Mouse (Mus musculus) brain, embryonic 18.5 days (tissue): ENCODE measurements at regions not wholly inside any gene's neighbourhood (a gene's known extent, or its start where the extent isn't known, plus 50 kb on each side); places are given as distances from the start of the nearest gene placed in this dataset.

ENCODE experiments used
- DNase-seq: peaks from one replicate; pipeline ENCODE4 v3.0.0-alpha.2; 2012; ENCODE audit warnings: low read depth, low spot score

DNA sequence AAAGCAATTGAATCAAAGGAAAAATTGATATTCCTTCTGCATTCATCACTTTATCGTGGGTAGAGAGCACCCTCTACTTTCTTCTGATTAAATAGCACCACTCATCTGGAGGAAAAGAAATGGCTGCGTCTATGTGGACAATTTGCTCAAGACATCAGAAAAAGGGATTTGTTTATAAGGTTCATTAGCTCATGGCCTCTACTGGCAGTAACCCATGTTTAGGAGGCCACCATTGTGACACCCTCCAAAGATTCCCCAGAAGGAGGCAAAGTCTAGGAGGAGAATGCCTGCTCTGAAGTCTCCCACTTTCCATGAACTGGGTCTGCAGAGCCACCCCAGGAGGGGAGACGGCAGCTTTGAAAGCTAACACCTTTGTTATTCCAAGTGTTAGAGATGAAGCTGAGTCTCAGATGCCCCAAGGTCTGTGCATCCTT, 147.2 kb upstream of the Plscr5 start:
- peak; percentile 24 for DNase-seq

DNA sequence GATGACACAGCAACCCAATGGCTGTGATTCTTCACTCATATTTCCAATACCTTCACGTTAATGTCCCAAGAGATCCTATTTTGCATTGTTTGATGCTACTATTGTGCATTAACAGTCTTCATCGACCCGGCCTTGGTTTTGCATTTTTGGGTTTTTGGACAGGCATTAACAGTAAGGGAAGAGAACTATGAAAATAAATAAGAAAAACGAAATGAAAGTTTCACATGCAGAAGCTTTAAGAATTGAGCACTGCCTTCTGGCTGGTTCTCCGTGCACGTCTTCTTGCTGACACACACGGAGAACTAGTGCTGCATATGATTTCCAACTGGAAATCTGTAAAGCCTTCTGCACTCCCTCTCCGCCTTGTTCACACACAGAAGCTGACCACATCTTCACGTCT, 148.6 kb upstream of the Plscr5 start:
- DNase-seq: no peak

DNA sequence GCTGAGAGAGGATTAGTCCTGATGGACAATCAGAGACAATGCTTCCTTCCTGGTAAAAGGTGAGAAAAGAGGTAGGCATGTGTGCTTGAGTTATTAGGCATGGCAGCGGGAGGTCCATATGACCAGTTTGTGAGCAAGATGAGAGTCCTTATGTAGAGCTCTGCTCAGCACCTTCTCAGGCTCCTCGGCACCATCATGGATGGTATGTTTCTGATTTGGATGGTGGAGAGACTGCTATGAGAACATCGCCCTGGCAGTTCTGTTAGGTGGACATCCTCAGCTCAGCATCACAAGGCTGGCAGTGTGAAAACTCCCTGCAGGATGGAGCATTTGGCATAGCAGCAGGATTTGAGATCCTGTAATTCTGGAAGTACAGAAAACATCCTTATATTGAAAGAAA, 176.2 kb upstream of the Plscr5 start:
- DNase-seq: no peak

DNA sequence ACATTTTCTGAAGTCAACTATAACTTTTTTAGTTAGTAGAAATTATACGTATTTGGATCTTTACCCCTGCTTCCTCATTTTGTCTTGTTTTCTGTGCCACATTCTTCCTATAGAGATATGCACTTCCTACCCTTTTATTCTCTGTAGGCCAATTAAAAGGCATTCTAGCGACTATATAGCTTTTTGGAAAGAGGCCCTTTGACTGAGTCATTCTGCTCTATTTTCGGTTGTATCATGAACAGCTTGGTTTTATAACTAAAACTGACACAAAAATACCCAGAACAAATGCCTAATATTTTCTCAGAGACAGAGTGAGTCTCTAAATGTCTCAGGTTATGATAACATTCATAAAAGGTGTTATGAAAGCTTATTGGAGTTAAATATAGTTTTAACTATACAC, 176.8 kb upstream of the Plscr5 start:
- no peak for DNase-seq

DNA sequence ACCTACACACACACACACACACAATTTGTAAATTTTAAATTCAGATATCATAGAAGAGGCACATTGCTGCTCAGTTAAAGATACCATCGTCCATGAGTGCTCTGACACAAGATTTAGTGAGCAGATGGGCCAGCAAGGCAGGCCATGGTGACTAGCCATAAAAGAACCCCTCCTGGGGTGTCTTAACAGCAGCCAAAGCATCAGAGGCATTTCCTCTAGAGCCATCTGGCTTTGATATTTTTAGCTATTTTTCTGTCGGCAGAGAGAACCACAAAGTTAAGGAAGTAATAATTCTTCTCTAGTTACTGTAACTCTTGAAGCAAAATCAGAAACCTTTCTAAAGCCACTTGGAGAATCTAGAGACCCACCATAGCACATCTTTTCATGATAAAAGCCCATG, 204.5 kb upstream of the Plscr5 start:
- no peak for DNase-seq

DNA sequence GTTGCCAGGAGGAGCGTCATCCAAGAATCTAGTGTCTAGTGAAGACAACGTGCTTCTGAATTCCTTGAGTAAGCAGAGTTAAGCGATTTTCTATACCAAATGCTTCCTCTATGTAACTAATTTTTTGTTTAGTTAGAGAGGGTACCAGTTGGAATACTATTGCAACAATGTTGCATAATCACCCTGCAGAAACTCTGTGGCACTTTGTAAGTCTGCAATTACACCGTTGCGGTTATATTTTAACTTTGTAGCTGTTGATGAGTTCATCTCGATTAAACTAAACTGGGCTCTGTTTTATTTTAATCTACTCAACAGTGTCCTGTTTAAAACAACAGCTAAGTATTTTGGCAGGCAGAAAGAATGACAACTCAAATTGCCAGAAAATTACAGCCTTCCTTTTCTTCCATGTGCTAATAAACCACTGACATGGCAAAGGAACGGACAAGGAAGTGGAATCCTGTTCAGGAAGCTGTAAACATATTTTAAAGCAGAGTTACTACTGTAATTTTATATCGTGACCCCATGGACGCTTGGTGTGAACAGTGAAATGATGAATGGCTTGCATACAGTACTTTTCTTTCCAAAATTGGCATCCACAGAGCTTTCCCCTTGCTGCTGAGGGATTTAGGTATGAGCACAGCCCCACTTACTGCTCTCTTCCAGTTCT, 210.6 kb upstream of the Plscr5 start:
- no peak for DNase-seq

DNA sequence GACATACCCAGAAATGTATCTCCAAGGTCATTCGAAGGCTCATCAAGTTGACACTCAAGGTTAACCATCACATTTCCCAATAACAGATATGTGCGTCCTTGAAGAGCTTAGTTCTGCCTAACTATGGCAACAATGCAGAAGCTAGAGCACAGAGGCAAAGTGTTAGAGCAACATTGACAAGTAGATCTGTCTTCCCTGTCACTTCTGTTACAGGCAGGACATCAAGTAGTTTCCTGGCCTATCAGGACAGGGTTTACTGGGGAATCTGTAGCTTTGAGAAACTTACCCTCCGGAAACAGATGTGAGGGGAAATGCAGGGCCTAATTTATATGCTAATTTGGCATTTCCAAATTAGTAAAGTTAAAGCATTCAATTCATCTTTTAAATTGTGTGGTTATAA, 211.2 kb upstream of the Plscr5 start:
- no peak for DNase-seq

DNA sequence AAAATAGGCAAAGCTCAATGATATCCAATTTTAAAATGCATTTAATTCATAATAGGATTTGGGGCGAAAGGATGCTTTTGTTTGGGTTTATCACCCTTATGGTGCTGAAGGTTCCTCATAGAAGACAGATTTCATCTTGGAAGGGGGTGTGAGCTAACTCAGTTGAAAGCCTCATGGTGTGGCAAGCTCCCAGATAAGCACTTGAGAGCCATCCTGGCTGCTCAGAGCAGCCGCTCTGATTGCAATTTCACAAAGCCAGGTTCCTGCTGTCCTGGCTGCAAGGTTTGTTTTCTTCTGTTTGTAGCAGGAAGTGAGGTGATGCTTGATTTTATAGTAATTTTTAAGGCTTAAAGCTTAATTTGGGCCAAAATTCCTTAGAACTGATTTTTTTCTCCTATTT, 228.7 kb upstream of the Plscr5 start:
- no peak for DNase-seq

DNA sequence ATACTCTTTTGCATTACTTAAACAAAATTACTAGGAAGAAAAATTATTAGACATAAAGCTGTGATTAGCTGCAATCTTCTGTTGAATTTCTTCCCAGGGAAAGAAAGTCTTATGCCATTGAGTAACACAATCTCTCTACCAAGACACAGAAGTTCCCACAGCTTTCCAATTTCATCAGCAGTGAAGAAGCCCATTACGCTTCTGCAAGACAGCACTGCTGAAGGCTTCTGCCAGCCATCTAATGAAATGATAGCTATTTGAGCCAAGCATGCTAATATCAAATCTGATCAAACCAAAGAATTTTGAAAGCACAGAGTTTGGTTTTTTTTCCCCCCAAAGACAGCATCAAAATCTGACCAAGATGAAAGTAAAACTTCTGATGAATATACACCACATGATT, 230.0 kb upstream of the Plscr5 start:
- DNase-seq: no peak

DNA sequence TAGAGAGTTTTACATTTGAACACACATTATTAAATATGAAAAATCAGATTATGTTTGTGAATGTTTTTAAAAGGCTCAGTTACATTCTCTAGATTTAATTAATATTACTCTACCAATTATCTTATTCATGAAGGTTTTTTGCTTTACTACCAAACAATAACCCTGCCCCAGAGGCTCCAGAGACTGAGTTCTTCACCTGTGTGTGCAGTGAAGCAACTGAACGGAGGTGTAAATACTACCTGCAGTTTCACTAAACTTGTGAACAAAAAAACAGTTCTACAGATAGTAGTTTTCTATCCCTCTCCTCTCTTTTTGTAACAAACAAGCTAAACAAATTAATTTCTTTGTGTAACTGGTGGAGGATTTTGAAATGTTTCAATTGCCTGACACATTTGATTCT, 231.1 kb upstream of the Plscr5 start:
- DNase-seq: no peak

DNA sequence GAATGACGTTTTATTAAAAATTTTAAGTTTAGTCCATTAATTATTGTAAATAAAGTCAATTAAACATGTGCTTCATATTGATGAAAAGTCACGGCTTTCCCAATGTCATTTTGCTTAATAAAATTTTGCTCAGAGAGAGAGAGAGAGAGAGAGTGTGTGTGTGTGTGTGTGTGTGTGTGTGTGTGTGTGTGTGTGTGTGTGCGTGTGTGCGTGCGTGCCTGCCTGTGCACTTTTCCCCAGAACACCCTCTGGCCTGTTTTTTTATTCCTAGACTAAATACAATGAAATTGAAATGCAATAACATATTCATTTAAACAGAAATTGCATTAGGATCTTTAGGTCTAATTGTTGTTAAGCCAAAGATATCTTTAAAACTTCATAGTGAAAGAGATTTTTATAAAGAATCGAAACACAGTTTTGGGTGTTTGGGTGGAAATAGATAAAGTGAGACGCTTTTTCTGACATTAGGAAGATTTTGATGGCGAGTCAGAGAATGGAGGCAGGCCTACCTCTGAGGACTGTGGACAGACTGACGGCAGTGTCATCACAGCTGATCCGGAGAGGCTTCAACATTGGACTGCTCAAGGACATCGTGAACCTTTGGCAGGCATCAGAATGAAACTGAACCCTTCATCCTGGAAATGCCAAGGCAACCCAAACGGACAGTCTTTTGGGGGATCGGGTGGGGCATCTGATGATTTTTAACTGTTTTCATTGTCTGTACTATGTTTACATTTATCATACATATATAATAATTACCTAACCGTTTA, 232.0 kb upstream of the Plscr5 start:
- DNase-seq: no peak

DNA sequence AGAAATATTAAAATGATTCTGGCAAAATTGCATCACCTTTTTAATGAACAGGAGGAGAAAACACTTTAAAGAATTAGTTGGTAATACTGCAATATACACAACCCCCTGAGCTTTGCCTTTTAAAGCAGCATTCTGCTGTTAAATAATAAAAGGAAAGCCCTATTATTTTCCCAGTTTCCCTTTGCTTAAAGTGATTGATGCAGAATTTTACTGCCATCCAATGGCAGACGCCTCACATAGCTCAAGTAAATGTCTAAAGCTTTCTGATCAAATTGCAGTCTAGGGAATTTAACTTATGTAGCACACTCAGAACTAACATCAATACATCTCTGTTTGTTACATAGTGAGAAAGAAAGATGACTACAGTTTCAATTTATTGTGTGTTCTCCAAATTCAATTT, 233.1 kb upstream of the Plscr5 start:
- DNase-seq: peak; percentile 34

DNA sequence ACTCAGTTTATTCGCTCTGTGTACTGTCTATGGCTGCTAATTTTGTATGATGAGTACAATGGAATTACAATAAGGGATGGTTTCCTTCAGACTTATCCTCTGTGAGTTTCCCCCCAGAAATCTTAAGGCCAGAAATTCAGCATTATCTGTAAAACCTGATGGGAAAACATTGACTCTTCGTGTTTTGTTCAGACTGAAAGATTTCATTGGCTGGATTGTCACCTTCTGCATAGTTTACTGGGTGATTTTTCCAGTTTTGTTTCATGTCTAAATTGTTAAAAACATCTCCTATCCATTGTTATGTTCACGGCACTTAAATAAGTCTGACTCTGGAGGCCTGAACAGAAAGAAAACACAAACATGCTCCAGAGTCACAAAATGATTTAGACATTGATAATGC, 233.7 kb upstream of the Plscr5 start:
- no peak for DNase-seq

DNA sequence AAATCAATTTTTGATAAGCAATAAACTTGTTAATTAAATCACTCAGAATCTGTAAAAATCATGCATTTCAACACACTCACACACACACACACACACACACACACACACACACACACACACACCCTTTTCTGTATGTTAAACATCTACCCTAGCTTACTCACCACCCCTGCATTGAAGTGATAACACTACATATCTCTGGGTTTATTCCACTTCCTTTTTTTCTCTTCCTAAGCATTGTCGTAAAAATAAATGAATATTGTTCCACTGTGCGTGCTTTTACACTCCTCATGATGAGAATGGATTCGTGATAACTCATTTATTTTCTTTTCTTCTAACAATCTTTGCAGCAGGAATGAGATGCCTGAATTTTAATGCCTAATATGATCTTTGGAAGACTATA, 234.3 kb upstream of the Plscr5 start:
- DNase-seq: no peak

DNA sequence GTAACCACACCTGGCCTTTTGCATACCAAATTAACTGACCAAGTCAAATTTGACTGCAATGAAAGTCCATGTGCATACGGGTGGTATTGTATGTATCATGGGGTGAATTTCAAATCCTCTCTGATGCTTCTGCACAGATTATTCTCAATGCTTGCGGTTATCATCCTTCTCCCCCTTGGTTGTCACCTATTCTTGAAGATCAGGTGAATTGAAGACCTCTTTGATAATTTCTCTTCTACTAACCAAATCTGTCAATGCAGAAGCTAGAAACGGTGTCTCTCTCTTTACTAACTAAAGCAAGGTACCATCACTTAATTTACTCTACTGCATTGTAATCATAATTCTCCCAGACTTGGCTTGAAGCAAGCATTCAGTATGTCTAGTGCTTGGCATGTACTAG, 235.7 kb upstream of the Plscr5 start:
- DNase-seq: no peak

DNA sequence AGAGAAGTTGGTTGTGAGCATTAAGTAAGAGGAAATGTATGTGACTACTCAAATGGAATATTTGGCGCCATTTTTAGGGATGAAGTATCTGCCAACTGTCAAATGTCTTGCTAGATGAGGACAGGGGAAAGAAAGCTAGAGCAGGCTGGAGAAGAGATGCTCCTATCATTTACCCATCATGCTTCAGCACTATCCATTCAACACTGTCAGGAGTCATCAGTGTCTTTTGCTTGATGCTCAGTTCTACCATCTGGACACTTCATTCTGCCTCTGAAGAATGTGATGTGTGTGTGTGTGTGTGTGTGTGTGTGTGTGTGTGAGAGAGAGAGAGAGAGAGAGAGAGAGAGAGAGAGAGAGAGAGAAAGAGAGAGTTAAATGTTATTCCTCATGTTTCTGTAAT, 244.0 kb upstream of the Plscr5 start:
- no peak for DNase-seq

DNA sequence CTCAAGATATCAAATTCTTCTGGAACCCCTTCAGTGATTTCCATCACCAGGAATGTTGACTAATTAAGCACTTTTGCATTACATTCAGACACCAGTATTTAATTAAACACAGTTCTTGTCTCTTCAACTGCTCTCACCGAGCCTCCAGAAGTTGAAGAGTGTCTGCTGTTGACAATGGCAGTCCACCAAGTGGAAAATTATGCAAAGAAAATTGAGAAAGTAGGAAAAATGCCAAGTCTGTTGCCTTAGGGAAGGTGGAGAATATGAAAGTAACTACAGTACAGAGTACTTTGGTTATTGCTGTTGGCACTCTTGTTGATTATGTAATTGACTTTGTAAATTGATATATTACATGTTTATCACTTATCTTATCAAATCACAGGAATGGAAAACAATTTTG, 250.7 kb upstream of the Plscr5 start:
- no peak for DNase-seq

DNA sequence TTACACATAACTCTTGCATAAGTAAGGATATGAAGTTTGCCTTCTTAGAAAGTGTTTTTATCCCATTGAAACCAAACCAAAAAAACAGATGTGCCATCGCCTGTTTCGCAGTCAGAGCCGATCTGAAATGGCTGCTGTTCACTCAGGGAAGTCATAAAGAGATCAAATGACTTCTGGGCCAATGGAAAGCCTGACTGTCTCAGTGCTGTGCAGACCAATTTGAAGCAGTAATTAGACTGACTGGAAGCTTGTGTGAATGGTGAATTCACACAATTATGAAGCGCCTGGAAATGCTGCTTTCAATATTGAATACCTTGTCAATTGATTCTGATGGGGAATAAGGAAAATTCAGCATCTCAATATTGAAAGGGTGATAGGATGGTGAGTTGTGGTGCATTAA, 254.0 kb upstream of the Plscr5 start:
- no peak for DNase-seq

DNA sequence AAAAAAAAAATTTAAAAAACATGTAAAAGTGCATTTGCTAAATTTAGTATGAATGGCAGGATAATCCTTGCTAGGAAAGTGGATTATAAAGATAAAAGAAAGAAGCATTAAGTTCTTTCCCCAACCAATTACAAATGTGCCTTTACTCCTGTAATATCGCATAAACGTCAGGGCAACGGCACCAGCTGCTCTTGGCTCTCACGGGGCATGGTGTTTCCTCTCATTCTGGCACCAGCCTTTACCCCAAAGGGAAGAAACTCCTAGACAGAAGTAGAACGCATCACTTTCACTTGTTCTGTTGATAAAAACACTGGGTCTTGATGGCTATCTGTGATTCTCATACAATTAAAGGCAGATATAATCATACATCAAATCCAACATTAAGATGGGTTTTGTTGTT, 288.7 kb upstream of the Plscr5 start:
- DNase-seq: no peak

DNA sequence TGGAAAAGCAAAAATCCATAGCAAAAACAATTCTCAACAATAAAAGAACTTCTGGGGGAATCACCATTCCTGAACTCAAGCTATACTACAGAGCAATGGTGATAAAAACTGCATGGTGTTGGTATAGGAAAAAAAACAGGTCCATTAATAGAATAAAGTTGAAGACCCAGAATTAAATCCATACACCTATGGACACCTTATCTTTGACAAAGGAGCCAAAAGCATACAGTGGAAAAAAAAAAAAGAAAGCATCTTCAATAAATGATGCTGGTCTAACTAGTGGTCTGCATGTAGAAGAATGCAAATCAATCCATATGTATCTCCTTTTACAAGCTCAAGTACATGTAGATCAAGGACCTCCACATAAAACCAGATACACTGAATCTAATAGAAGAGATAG, 291.8 kb upstream of the Plscr5 start:
- DNase-seq: no peak

DNA sequence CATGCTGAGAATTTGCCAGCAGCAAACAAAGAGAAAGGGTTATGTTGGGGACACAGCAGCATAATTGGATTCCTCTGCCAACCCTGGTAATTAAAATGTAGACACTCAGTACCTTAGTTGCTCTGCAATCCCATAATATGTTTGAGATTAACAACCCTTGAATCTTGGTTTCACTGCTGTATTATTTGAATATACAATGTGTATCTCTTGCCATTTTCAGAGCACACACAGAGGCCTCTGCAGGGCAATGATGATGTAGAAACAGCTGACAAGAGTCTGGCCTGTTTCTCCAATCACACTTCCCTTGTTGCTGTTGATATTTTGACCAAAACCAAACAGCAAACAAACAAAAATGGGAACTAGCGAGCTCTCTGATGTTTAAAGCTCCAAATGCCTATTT, 315.9 kb upstream of the Plscr5 start:
- no peak for DNase-seq

DNA sequence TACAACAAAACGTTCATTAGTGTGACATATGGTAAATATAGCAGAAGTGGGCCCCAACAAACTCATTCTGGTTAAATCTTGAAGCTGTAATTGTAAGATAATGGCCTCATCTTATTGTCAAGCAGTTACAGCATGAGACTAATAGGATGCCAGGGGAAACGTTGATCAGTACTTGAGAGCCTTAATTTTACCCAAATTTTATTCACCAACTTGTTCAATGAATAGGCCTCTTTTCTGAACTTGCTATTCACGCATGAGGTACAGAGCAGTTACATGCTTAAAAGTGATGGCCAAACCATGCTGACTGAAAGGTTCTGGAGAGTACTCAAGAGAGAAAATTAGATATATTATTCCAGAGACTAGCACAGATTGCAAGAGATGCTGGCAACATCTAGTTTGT, 361.2 kb upstream of the Plscr5 start:
- DNase-seq: no peak

DNA sequence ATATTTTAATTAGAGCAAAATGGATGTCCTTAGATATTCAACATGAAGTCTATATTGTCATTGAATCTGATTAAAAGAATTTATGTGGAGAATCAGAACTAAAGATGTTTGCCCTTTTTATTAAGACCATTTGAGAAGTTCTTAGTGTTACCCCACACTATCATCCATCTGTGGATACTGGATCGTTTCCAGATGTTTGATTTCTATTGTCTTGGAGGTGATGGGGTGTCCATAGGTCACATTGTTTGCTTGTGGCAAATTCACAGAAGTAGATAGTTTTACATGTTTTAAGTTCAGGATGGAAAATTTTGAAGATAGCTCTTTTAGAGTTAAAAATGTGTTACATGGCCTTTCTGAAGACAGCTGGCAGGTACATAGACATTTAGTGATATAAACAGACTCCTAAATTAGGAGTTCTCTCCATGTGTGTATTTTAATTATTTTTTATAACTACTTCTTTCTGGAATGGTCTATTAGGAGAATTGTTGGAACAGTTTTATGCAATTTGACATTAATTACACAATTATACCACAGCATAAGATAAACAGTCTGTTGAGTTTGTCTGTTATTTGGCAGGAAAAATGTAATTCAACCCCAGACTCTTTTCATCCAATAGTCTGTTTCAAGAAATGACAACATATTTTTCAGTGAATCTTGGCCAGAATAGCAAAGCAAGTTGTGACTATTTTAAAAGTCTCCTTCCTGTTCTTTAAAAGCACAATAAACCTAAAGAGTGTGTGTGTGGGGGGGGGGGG, 368.8 kb upstream of the Plscr5 start:
- DNase-seq: peak; percentile 39
